Mouse (Mus musculus): ENCODE data around the gene Elp4. TPM values are rescaled to one million over a fixed set of nuclear protein-coding genes. Genes with fewer than 3 reads are reported as not detected.

Gene Elp4
- polyA plus RNA-seq, 1 experiment from 2014 or later = 11.3 TPM

GRCm38 (mm10) chr2:105769747-105770328, 134.5 kb downstream of the Elp4 start:
- Histone ChIP-seq H3K36me3 (ENCODE audit: insufficient read depth, low read length) (no peaks in the 10 kb centered on the region), H3K9me3 (ENCODE audit: low read length) (no peaks in the 10 kb centered on the region), H3K4me1 (ENCODE audit: insufficient read depth, low read depth, low read length) (no peaks in the 10 kb centered on the region), H3K27me3 (replicated peaks; ENCODE audit: insufficient read depth, low read length) (no peaks in the 10 kb centered on the region), H3K4me3 (ENCODE audit: low read depth, low read length) (no peak overlapping the region), H3K27ac (ENCODE audit: low read length) (no peak overlapping the region), H3K9ac (replicated peaks; ENCODE audit: low read depth) (no peak overlapping the region), H3K4me2 (replicated peaks; ENCODE audit: low read depth, low read length) (no peak overlapping the region)
- no peak for ATAC-seq
- no peak for TF ChIP-seq CTCF (IDR thresholded peaks at IDR 0.05)
- TF ChIP-seq EP300 (IDR thresholded peaks at IDR 0.05) = no peak
- DNase-seq (ENCODE audit: low spot score) = no peak
- 79% methylated on average over 4 of the region's 4 CpGs for WGBS

GRCm38 (mm10) chr2:105753512-105753911, 150.9 kb downstream of the Elp4 start:
- Histone ChIP-seq H3K4me2 (replicated peaks; ENCODE audit: low read depth, low read length) (no peak overlapping the region), H3K4me1 (ENCODE audit: insufficient read depth, low read depth, low read length) (no peaks in the 10 kb centered on the region), H3K36me3 (ENCODE audit: insufficient read depth, low read length) (no peaks in the 10 kb centered on the region), H3K9ac (replicated peaks; ENCODE audit: low read depth) (no peak overlapping the region), H3K27me3 (replicated peaks; ENCODE audit: insufficient read depth, low read length) (no peaks in the 10 kb centered on the region), H3K4me3 (ENCODE audit: low read depth, low read length) (no peak overlapping the region), H3K27ac (ENCODE audit: low read length) (no peak overlapping the region), H3K9me3 (ENCODE audit: low read length) (no peaks in the 10 kb centered on the region)
- 64% methylated on average over 1 of the region's 1 CpGs for WGBS
- no peak for TF ChIP-seq EP300 (IDR thresholded peaks at IDR 0.05)
- no peak for TF ChIP-seq CTCF (IDR thresholded peaks at IDR 0.05)
- DNase-seq (ENCODE audit: low spot score) (no peak), ATAC-seq (no peak)

GRCm38 (mm10) chr2:105749111-105749510, 155.3 kb downstream of the Elp4 start:
- Histone ChIP-seq H3K4me2 (replicated peaks; ENCODE audit: low read depth, low read length) (no peak overlapping the region), H3K9ac (replicated peaks; ENCODE audit: low read depth) (no peak overlapping the region), H3K36me3 (ENCODE audit: insufficient read depth, low read length) (no peaks in the 10 kb centered on the region), H3K4me1 (ENCODE audit: insufficient read depth, low read depth, low read length) (no peaks in the 10 kb centered on the region), H3K4me3 (ENCODE audit: low read depth, low read length) (no peak overlapping the region), H3K27me3 (replicated peaks; ENCODE audit: insufficient read depth, low read length) (no peaks in the 10 kb centered on the region), H3K27ac (ENCODE audit: low read length) (no peak overlapping the region), H3K9me3 (ENCODE audit: low read length) (no peaks in the 10 kb centered on the region)
- 72% methylated on average over 5 of the region's 5 CpGs for WGBS
- no peak for TF ChIP-seq EP300 (IDR thresholded peaks at IDR 0.05)
- DNase-seq (ENCODE audit: low spot score) (no peak), ATAC-seq (no peak)

GRCm38 (mm10) chr2:105746896-105747295, 157.5 kb downstream of the Elp4 start:
- ATAC-seq = no peak
- Histone ChIP-seq H3K9ac (replicated peaks; ENCODE audit: low read depth) (no peak overlapping the region), H3K27ac (ENCODE audit: low read length) (no peak overlapping the region), H3K9me3 (ENCODE audit: low read length) (no peaks in the 10 kb centered on the region), H3K27me3 (replicated peaks; ENCODE audit: insufficient read depth, low read length) (no peaks in the 10 kb centered on the region), H3K36me3 (ENCODE audit: insufficient read depth, low read length) (no peaks in the 10 kb centered on the region), H3K4me2 (replicated peaks; ENCODE audit: low read depth, low read length) (no peak overlapping the region), H3K4me1 (ENCODE audit: insufficient read depth, low read depth, low read length) (no peaks in the 10 kb centered on the region), H3K4me3 (ENCODE audit: low read depth, low read length) (no peak overlapping the region)
- no peak for DNase-seq (ENCODE audit: low spot score)
- WGBS = 66% methylated on average over 7 of the region's 7 CpGs
- TF ChIP-seq CTCF (IDR thresholded peaks at IDR 0.05) = no peak
- no peak for TF ChIP-seq EP300 (IDR thresholded peaks at IDR 0.05)

- Histone ChIP-seq H3K27ac (ENCODE audit: low read length) (no peak overlapping the region), H3K4me3 (ENCODE audit: low read depth, low read length) (no peak overlapping the region), H3K9me3 (ENCODE audit: low read length) (no peaks in the 10 kb centered on the region), H3K4me1 (ENCODE audit: insufficient read depth, low read depth, low read length) (no peaks in the 10 kb centered on the region), H3K27me3 (replicated peaks; ENCODE audit: insufficient read depth, low read length) (no peaks in the 10 kb centered on the region), H3K4me2 (replicated peaks; ENCODE audit: low read depth, low read length) (no peak overlapping the region), H3K36me3 (ENCODE audit: insufficient read depth, low read length) (no peaks in the 10 kb centered on the region), H3K9ac (replicated peaks; ENCODE audit: low read depth) (no peak overlapping the region)
- TF ChIP-seq EP300 (IDR thresholded peaks at IDR 0.05) = no peak
- TF ChIP-seq CTCF (IDR thresholded peaks at IDR 0.05) = no peak
- no peak for DNase-seq (ENCODE audit: low spot score)
- ATAC-seq = no peak
These were observed 168.2 kb downstream of the Elp4 start for GRCm38 (mm10) chr2:105736166-105736565.

- Histone ChIP-seq H3K4me1 (ENCODE audit: insufficient read depth, low read depth, low read length) (no peaks in the 10 kb centered on the region), H3K9ac (replicated peaks; ENCODE audit: low read depth) (no peak overlapping the region), H3K36me3 (ENCODE audit: insufficient read depth, low read length) (no peaks in the 10 kb centered on the region), H3K9me3 (ENCODE audit: low read length) (no peaks in the 10 kb centered on the region), H3K4me3 (ENCODE audit: low read depth, low read length) (no peak overlapping the region), H3K4me2 (replicated peaks; ENCODE audit: low read depth, low read length) (no peak overlapping the region), H3K27ac (ENCODE audit: low read length) (no peak overlapping the region), H3K27me3 (replicated peaks; ENCODE audit: insufficient read depth, low read length) (no peaks in the 10 kb centered on the region)
- WGBS = 84% methylated on average over 3 of the region's 3 CpGs
- ATAC-seq (no peak), DNase-seq (ENCODE audit: low spot score) (no peak)
- TF ChIP-seq EP300 (IDR thresholded peaks at IDR 0.05) (no peak), CTCF (IDR thresholded peaks at IDR 0.05) (no peak)
These were observed 173.7 kb downstream of the Elp4 start for GRCm38 (mm10) chr2:105730704-105731103.

- DNase-seq (ENCODE audit: low spot score) (no peak), ATAC-seq (no peak)
- Histone ChIP-seq H3K9me3 (ENCODE audit: low read length) (no peaks in the 10 kb centered on the region), H3K4me1 (ENCODE audit: insufficient read depth, low read depth, low read length) (no peaks in the 10 kb centered on the region), H3K27me3 (replicated peaks; ENCODE audit: insufficient read depth, low read length) (no peaks in the 10 kb centered on the region), H3K36me3 (ENCODE audit: insufficient read depth, low read length) (no peaks in the 10 kb centered on the region), H3K4me3 (ENCODE audit: low read depth, low read length) (no peak overlapping the region), H3K9ac (replicated peaks; ENCODE audit: low read depth) (no peak overlapping the region), H3K4me2 (replicated peaks; ENCODE audit: low read depth, low read length) (no peak overlapping the region), H3K27ac (ENCODE audit: low read length) (no peak overlapping the region)
- TF ChIP-seq CTCF (IDR thresholded peaks at IDR 0.05) = no peak
- TF ChIP-seq EP300 (IDR thresholded peaks at IDR 0.05) = no peak
- WGBS = 51% methylated on average over 9 of the region's 9 CpGs
These were observed 177.7 kb downstream of the Elp4 start for GRCm38 (mm10) chr2:105726657-105727056.
